Mouse (Mus musculus): Measurements from ENCODE around the gene Sparc.

GRCm38 (mm10) chr11:55464707-55465106 is 41.7 kb upstream of the Sparc start:
- TF ChIP-seq POLR2A (IDR thresholded peaks at IDR 0.05; ENCODE audit: low read depth, low read length) (no peak), CTCF (conservative IDR thresholded peaks at IDR 0.05; ENCODE audit: insufficient read depth, insufficient read length, low read depth, low read length) (no peak)

Measured in kidney, adult 2 months (tissue).